Mouse (Mus musculus) heart, postnatal 0 days (tissue): ENCODE measurements around the gene Pcna. TPM values are rescaled to one million over a fixed set of nuclear protein-coding genes. Genes with fewer than 3 reads are reported as not detected.
"Not testable (repeated sequence)": the region's sequence is repeated elsewhere in the genome, so short reads cannot be mapped to it uniquely, and the experiment has no call there.

Source experiments
- ATAC-seq: fragments of 200-750 bp; cut with Nextera tagmentation; 2 replicates; pipeline ENCODE4 v1.8.0; 2017; ENCODE audit warnings: low read depth, moderate number of reproducible peaks, moderate library complexity; ENCODE audit not compliant: insufficient read depth
- DNase-seq: peaks from one replicate; pipeline ENCODE4 v3.0.0-alpha.2; 2016; ENCODE audit warnings: low spot score
- H3K27ac ChIP-seq: fragments of 300-500 bp; sonication (generic); 2 replicates; pipeline ENCODE4 v1.5.1; 2014; ENCODE audit warnings: low read depth, mild to moderate bottlenecking
- H3K27me3 ChIP-seq: fragments of 300-500 bp; sonication (generic); 2 replicates; pipeline ENCODE4 v1.6.1; 2014; ENCODE audit warnings: low read length, mixed read lengths; ENCODE audit not compliant: control insufficient read depth, insufficient read depth
- H3K36me3 ChIP-seq: fragments of 300-500 bp; sonication (generic); replicated peaks from 2 replicates; pipeline ENCODE4 v1.6.1; 2014; ENCODE audit warnings: low read length, mixed read lengths; ENCODE audit not compliant: control insufficient read depth, insufficient read depth
- H3K4me1 ChIP-seq: fragments of 300-500 bp; sonication (generic); 2 replicates; pipeline ENCODE4 v1.6.1; 2014; ENCODE audit warnings: antibody characterized with exemption; ENCODE audit not compliant: control insufficient read depth, insufficient read depth
- H3K4me2 ChIP-seq: fragments of 300-500 bp; sonication (generic); 2 replicates; pipeline ENCODE4 v1.6.1; 2014; ENCODE audit warnings: low read depth, mild to moderate bottlenecking, low read length, moderate library complexity
- H3K4me3 ChIP-seq: fragments of 300-500 bp; sonication (generic); 2 replicates; pipeline ENCODE4 v1.5.1; 2014; ENCODE audit warnings: low read depth, low read length
- H3K9ac ChIP-seq: fragments of 300-500 bp; sonication (generic); replicated peaks from 2 replicates; pipeline ENCODE4 v1.6.1; 2014; ENCODE audit warnings: low read depth, low read length, mixed read lengths
- H3K9me3 ChIP-seq: fragments of 300-500 bp; sonication (generic); replicated peaks from 2 replicates; pipeline ENCODE4 v1.6.1; 2016; ENCODE audit warnings: low read length; ENCODE audit not compliant: control insufficient read depth
- CTCF ChIP-seq: IDR thresholded peaks from 2 replicates; pipeline ENCODE4 v1.5.1; 2016; ENCODE audit warnings: antibody characterized with exemption, control low read depth, low read depth
- EP300 ChIP-seq: IDR thresholded peaks from 2 replicates; pipeline ENCODE4 v1.6.1; 2016; ENCODE audit warnings: antibody characterized with exemption, low read depth
- WGBS: fragments of 180-500 bp; shearing (Covaris S2); extraction: QIAGEN DNeasy Blood & Tissue Kit; methylation state at CpG from one replicate; pipeline ENCODE4 v1.1.7; 2014; 5-methylcytosine and 5-hydroxymethylcytosine counted together
- polyA plus RNA-seq: library from polyadenylated mRNA; unstranded; fragments of >200 nt; fragmentation: Nextera tagmentation; extraction: Ambion mirVana; gene quantifications from 2 replicates; pipeline ENCODE4 v1.2.1, GENCODE M21; 2015
- total RNA-seq: library from RNA; depleted of rRNA; stranded (reverse); fragments of >200 nt; gene quantifications from 2 replicates; pipeline ENCODE4 v1.2.3, GENCODE M21; 2014; ENCODE audit warnings: low replicate concordance

Pcna gene
- total and polyA plus RNA-seq, 2 experiments from 2014 or later, result 74.8 to 142 TPM

GRCm38 (mm10) chr2:132243370-132243769, 9.7 kb downstream of the Pcna start:
- no peaks in the 10 kb centered on the region for H3K27me3 ChIP-seq
- H3K36me3 ChIP-seq, result peaks cover 32% of the 10 kb centered on the region

DNA sequence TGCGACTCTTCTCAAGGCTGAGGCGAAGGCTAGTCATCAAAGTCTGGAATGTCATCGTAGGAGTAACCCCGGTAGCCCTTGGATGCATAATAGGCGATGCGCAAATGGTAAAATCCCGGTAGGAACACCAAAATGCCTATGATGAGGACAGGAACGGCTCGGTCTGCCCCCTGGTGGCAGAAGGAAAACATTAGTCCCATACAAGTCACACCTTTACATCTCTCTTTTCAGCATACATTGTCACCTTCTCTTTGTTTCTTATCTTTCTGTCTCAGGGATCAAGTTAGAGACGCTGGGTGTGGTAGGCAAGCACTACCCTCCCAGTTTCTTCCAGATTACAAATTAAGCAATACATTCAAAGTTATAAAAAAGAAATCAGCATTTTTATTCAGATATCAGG, 12.7 kb downstream of the Pcna start:
- not testable (repeated sequence) for H3K4me2 ChIP-seq, H3K4me1 ChIP-seq, H3K9ac ChIP-seq, H3K27ac ChIP-seq, ATAC-seq, H3K4me3 ChIP-seq, H3K9me3 ChIP-seq, H3K27me3 ChIP-seq
- WGBS, result 35% methylated on average over 7 of the region's 10 CpGs
- peaks cover 32% of the 10 kb centered on the region for H3K36me3 ChIP-seq
- peak; percentile 60 for TF ChIP-seq CTCF
- DNase-seq, result peak; percentile 20

More at GRCm38 (mm10) chr2:132243370-132243769, 9.7 kb downstream of the Pcna start:
- Histone ChIP-seq H3K4me2 (no peak overlapping the region), H3K4me1 (peaks cover 11% of the 10 kb centered on the region; the same call in 1 of the 2 replicates), H3K27ac (no peak overlapping the region), H3K4me3 (no peak overlapping the region), H3K9ac (no peak overlapping the region), H3K9me3 (no peaks in the 10 kb centered on the region)
- no peak for DNase-seq
- no peak for TF ChIP-seq EP300
- no peak for TF ChIP-seq CTCF
- no peak for ATAC-seq
- 87% methylated on average over 3 of the region's 3 CpGs for WGBS

DNA sequence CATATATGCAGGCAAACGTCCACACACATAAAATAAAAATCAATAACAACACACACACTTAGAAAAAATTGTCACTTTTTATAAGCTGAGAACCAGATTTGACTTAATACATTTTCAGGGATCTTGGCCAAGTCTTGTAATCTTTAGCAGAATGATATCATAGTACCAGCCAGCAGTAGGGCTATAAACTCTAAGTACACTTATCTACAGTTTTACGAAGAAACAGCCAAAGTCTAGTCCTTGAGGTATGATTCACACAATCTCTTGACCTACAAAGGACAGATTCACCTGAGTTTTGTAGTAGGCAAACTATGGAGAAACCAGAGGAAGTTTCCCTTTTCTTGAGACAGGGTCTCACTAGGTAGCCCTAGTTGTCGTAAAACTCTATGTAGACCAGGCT, 13.7 kb downstream of the Pcna start:
- 74% methylated on average over 3 of the region's 3 CpGs for WGBS
- not testable (repeated sequence) for ATAC-seq

GRCm38 (mm10) chr2:132235975-132236374, 17.1 kb downstream of the Pcna start:
- ATAC-seq, result no peak
- no peaks in the 10 kb centered on the region for H3K4me1 ChIP-seq
- no peak overlapping the region for H3K27ac ChIP-seq
- TF ChIP-seq EP300 (no peak), CTCF (no peak)
- H3K9ac ChIP-seq, result no peak overlapping the region
- DNase-seq, result no peak
- 66% methylated on average over 7 of the region's 7 CpGs for WGBS
- H3K4me2 ChIP-seq, result no peak overlapping the region
- H3K27me3 ChIP-seq, result no peaks in the 10 kb centered on the region
- 0 out of 2 replicates have a peak, but pooled peaks cover 7% of the 10 kb centered on the region for H3K36me3 ChIP-seq
- H3K9me3 ChIP-seq, result no peaks in the 10 kb centered on the region
- no peak overlapping the region for H3K4me3 ChIP-seq

More for the DNA sequence above, 13.7 kb downstream of the Pcna start:
- not testable (repeated sequence) for H3K27ac ChIP-seq, H3K4me2 ChIP-seq, H3K9me3 ChIP-seq, H3K9ac ChIP-seq, H3K4me3 ChIP-seq, DNase-seq, H3K4me1 ChIP-seq, H3K27me3 ChIP-seq
- H3K36me3 ChIP-seq, result peaks cover 29% of the 10 kb centered on the region

GRCm38 (mm10) chr2:132235291-132235690, 17.8 kb downstream of the Pcna start:
- Histone ChIP-seq H3K27ac (no peak overlapping the region), H3K4me1 (no peaks in the 10 kb centered on the region), H3K27me3 (no peaks in the 10 kb centered on the region), H3K9me3 (no peaks in the 10 kb centered on the region), H3K4me3 (no peak overlapping the region), H3K4me2 (no peak overlapping the region), H3K9ac (no peak overlapping the region), H3K36me3 (0 out of 2 replicates have a peak, but pooled peaks cover 7% of the 10 kb centered on the region)
- DNase-seq, result no peak
- 35% methylated on average over 2 of the region's 2 CpGs for WGBS
- TF ChIP-seq EP300, result no peak
- no peak for TF ChIP-seq CTCF
- no peak for ATAC-seq

DNA sequence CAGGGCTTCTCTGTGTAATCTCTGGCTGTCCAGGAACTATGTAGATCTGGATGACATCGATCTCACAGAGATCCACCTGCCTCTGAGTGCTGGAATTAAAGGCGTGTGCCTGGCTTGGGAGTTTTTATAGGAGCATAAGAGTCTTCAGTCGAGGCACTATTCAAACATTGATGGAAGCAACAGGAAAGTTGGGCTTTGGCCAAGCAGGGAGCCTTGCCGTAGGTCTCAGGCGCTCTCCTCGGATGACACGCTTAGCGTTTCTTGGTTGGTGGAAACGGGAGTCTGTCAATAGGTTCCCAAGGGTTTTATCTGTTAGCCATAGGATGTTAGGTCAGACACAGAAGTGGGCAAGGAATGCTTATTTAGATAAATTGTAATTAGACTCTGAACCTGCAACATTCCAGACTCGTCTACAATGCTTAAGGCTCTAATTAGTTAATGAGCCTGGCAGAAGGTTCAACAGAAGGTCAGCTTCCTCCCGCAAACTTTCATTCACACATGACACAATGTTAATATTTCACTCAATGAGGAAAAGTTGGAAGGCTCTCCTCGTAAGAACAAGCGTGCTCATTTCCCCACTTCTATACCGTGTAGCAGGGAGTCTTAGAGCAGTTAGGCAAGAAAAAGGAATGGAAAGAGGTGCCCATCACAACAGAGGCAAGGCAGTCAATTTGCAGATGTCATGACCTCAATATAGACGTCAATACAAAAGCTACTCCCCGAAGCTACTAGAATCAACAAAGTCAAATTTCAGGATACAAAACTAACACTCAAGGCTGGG, 18.9 kb downstream of the Pcna start:
- Histone ChIP-seq H3K27ac (no peak overlapping the region), H3K4me1 (no peaks in the 10 kb centered on the region), H3K9me3 (no peaks in the 10 kb centered on the region), H3K4me3 (no peak overlapping the region), H3K4me2 (no peak overlapping the region), H3K36me3 (0 out of 2 replicates have a peak, but pooled peaks cover 7% of the 10 kb centered on the region), H3K9ac (no peak overlapping the region), H3K27me3 (no peaks in the 10 kb centered on the region)
- no peak for ATAC-seq
- TF ChIP-seq CTCF, result no peak
- no peak for DNase-seq
- 57% methylated on average over 16 of the region's 16 CpGs for WGBS
